ENCODE assay signal across 17 mouse cellular contexts in the genomic region with DNA sequence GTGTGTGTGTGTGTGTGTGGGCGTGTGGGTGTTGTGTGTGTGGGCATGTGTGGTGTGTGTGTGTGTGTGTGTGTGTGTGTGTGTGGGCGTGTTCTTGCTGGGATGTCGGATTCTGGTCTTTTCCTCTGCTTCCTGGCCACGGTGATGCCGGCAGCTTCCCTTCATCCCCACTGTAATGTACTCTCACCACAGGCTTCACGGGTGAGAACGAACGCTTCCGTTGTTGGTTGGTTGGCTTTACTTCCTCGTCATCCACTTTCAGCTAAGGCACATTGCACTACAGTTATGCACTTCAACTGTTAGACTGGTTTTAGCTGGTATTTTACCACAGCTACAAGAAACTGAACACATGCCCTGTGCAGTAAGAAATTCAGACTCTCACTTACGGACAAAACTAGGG.
"Had no signal": no experiment of that assay in that cellular context is flagged by ENCODE, and none has a peak within 500 bp of the region (broad histone marks: within the 10 kb centered on the region; RNA-seq: fewer than 3 reads in every experiment).

No protein-coding gene starts in this region.

- H3K27me3 ChIP-seq: intestine, embryonic 15.5 days; limb, embryonic 13.5 days; liver, embryonic 12.5 days; liver, embryonic 15.5 days; megakaryocyte, embryonic 14.5 days; midbrain, embryonic 13.5 days; neural tube, embryonic 13.5 days had no signal

- DNase-seq: kidney, adult 11 months; kidney, postnatal 25 days; layer of hippocampus, adult 9-11 months; liver; lung, adult 2 months; lung, postnatal 14 days; lung, postnatal 4 days; thymus, adult 18-20 months; thymus, postnatal 36 days had no signal

- ATAC-seq: intestine, embryonic 15.5 days; liver, embryonic 12.5 days; midbrain, embryonic 13.5 days; midbrain, embryonic 16.5 days had no signal
